ENCODE assay signal across 7 mouse cellular contexts in genomic region chr13:103334723-103335458, GRCm38 (mm10). TPM values are rescaled to one million over a fixed set of nuclear protein-coding genes. Genes with fewer than 3 reads are reported as not detected.
A peak's percentile ranks its signal among the peaks of the same experiment; 100 is the strongest.
DNase-seq lines count a peak whose midpoint lies in the region; ATAC-seq and TF ChIP-seq lines count a peak whose summit lies in the region.

No protein-coding gene starts in this region.

- peaks cover 18% of the 10 kb centered on the region for H3K4me1 ChIP-seq in lung, embryonic 16.5 days (replicated peaks; ENCODE audit: control insufficient read depth, insufficient read depth, low read length)
- peaks cover 7% of the 10 kb centered on the region for H3K4me1 ChIP-seq in heart, postnatal 0 days (ENCODE audit: control insufficient read depth, insufficient read depth)
- no peaks in the 10 kb centered on the region for H3K4me1 ChIP-seq in liver, embryonic 14.5 days (replicated peaks; ENCODE audit: control insufficient read depth in 2 of 2, insufficient read depth in 2 of 2, low read length in 1 of 2)

- peaks cover 31% of the 10 kb centered on the region for H3K27me3 ChIP-seq in lung, embryonic 16.5 days (ENCODE audit: control insufficient read depth, insufficient read depth, low read depth, low read length)
- peaks cover 48% of the 10 kb centered on the region for H3K27me3 ChIP-seq in heart, postnatal 0 days (ENCODE audit: control insufficient read depth, insufficient read depth, low read length)
- H3K27me3 ChIP-seq in liver, embryonic 14.5 days (ENCODE audit: control insufficient read depth, insufficient read depth, low read length), result peaks cover 41% of the 10 kb centered on the region

- H3K27ac ChIP-seq in lung, embryonic 16.5 days (ENCODE audit: low read length), result no peak overlapping the region
- H3K27ac ChIP-seq in heart, postnatal 0 days (ENCODE audit: low read depth), result peak overlapping the region; percentile 3; the same call in 1 of the 2 replicates
- H3K27ac ChIP-seq in liver, embryonic 14.5 days, result no peak overlapping the region

- no peaks in the 10 kb centered on the region for H3K36me3 ChIP-seq in lung, embryonic 16.5 days (ENCODE audit: control insufficient read depth, insufficient read depth, low read length)
- H3K36me3 ChIP-seq in heart, postnatal 0 days (replicated peaks; ENCODE audit: control insufficient read depth, insufficient read depth, low read length), result no peaks in the 10 kb centered on the region
- H3K36me3 ChIP-seq in liver, embryonic 14.5 days (replicated peaks; ENCODE audit: control insufficient read depth, insufficient read depth, low read depth), result no peaks in the 10 kb centered on the region

- peak overlapping the region; percentile 77 for H3K4me3 ChIP-seq in lung, embryonic 16.5 days (ENCODE audit: low read length)
- H3K4me3 ChIP-seq in heart, postnatal 0 days (ENCODE audit: low read depth, low read length), result peak overlapping the region; percentile 60
- peak overlapping the region; percentile 44 to 51 for H3K4me3 ChIP-seq in liver, embryonic 14.5 days (ENCODE audit: insufficient read depth in 1 of 2, low read depth in 2 of 2, low read length in 2 of 2)

- TF ChIP-seq CTCF in heart, postnatal 0 days (IDR thresholded peaks at IDR 0.05; ENCODE audit: low read depth), result no peak
- no peak for TF ChIP-seq CTCF in liver, embryonic 14.5 days (IDR thresholded peaks at IDR 0.05; ENCODE audit: low read depth)

- H3K4me2 ChIP-seq in lung, embryonic 16.5 days (ENCODE audit: low read depth, low read length), result peak overlapping the region; percentile 99
- peak overlapping the region; percentile 97 for H3K4me2 ChIP-seq in heart, postnatal 0 days (ENCODE audit: low read depth, low read length)
- peak overlapping the region; percentile 66 for H3K4me2 ChIP-seq in liver, embryonic 14.5 days (ENCODE audit: low read depth)

- 2% methylated on average over 32 of the region's 32 CpGs for WGBS in lung, embryonic 16.5 days
- WGBS in heart, postnatal 0 days, result 2% methylated on average over 32 of the region's 32 CpGs
- WGBS in liver, embryonic 14.5 days (ENCODE audit: insufficient replicate concordance), result under 1% methylated on average over 32 of the region's 32 CpGs

- DNase-seq in lung, adult 18-20 months, result no peak
- peak; percentile 62 for DNase-seq in embryo, embryonic 10.5 days (ENCODE audit: low spot score)
- DNase-seq in heart, postnatal 0 days (ENCODE audit: low spot score), result peak; percentile 43
- DNase-seq in liver, embryonic 14.5 days (ENCODE audit: low read depth in 3 of 3, low spot score in 3 of 3), result no peak
- no peak for DNase-seq in layer of hippocampus, adult 11-12 months (ENCODE audit: low spot score)
- no peak for DNase-seq in right cerebral cortex, postnatal 4 days

- H3K9me3 ChIP-seq in lung, embryonic 16.5 days (ENCODE audit: control insufficient read depth, low read length), result no peaks in the 10 kb centered on the region
- H3K9me3 ChIP-seq in heart, postnatal 0 days (replicated peaks; ENCODE audit: control insufficient read depth, low read length), result no peaks in the 10 kb centered on the region
- no peaks in the 10 kb centered on the region for H3K9me3 ChIP-seq in liver, embryonic 14.5 days (ENCODE audit: control insufficient read depth, low read length)

- H3K9ac ChIP-seq in lung, embryonic 16.5 days (ENCODE audit: low read length), result peak overlapping the region; percentile 75
- peak overlapping the region; percentile 63 for H3K9ac ChIP-seq in heart, postnatal 0 days (replicated peaks; ENCODE audit: low read depth, low read length)
- no peak overlapping the region for H3K9ac ChIP-seq in liver, embryonic 14.5 days (replicated peaks)

- TF ChIP-seq EP300 in heart, postnatal 0 days (IDR thresholded peaks at IDR 0.05; ENCODE audit: low read depth), result no peak
- TF ChIP-seq EP300 in liver, embryonic 14.5 days (IDR thresholded peaks at IDR 0.05; ENCODE audit: low read depth), result no peak

- peak; percentile 19 for ATAC-seq in lung, embryonic 16.5 days (ENCODE audit: low read depth)
- ATAC-seq in heart, postnatal 0 days (ENCODE audit: insufficient read depth, low read depth), result no peak
- ATAC-seq in liver, embryonic 14.5 days (ENCODE audit: insufficient read depth), result no peak

RNA-seq across cellular contexts. Expression of gene Mast4, which starts 0.6 kb away (rescaled TPM):
- polyA plus RNA-seq in lung, embryonic 16.5 days (2015; fragmentation: Nextera tagmentation; extraction: Ambion mirVana), result 30.2 and 30.4 TPM in 2 replicates
- 35.5 and 51.1 TPM in 2 replicates for total RNA-seq in heart, postnatal 0 days (2014; rRNA removed; ENCODE audit: low replicate concordance)
- 23.3 and 26.7 TPM in 2 replicates for polyA plus RNA-seq in heart, postnatal 0 days (2015; fragmentation: Nextera tagmentation; extraction: Ambion mirVana)
- 0.56 and 0.71 TPM in 2 replicates for polyA plus RNA-seq in liver, embryonic 14.5 days (2012; rRNA removed)
- polyA plus RNA-seq in liver, embryonic 14.5 days (2014; fragmentation: Nextera tagmentation; extraction: Ambion mirVana), result 1.5 and 1.6 TPM in 2 replicates

Comparison
In these comparisons a context has a peak if more than half of its experiments do, and no peak if none do; other contexts are left out.
1. DNase-seq: peak in embryo, embryonic 10.5 days (single experiment) and heart, postnatal 0 days (single experiment); none in lung, adult 18-20 months (0 of 2), liver, embryonic 14.5 days (0 of 3), layer of hippocampus, adult 11-12 months (single experiment) and right cerebral cortex, postnatal 4 days (single experiment).
2. Peak in every context shown above with its lines, with median percentiles within 50 percentile points of each other: H3K4me2 ChIP-seq and H3K4me3 ChIP-seq.